Comparison of ENCODE assay signal across 20 mouse cellular contexts in the genomic region with DNA sequence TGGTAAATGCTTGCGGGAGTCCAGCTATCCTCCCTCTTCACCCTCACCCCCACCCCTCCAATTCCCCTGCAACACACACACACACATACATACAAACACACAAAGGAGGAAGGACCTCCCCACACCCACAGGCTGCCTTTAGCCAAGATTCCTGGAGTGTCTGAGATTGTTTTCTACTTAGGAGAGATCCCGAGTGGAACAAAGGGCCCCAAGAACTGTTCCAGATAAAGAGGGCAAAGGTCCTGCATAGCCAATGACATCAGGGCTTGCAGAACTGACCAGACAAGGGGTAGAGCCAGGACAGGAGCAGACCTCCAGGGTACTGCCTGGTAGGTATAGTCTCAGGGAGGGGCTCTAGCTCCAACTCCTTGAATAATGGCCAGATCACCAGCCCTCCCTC. TPM values are rescaled to one million over a fixed set of nuclear protein-coding genes. Genes with fewer than 3 reads are reported as not detected.
DNase-seq lines count a peak whose midpoint lies in the region; ATAC-seq and TF ChIP-seq lines count a peak whose summit lies in the region.
"Had no signal": no experiment of that assay in that cellular context is flagged by ENCODE, and none has a peak within 500 bp of the region (broad histone marks: within the 10 kb centered on the region; RNA-seq: fewer than 3 reads in every experiment).

No protein-coding gene starts in this region.

- WGBS in kidney, adult 2 months = 45% methylated on average over 2 of the region's 2 CpGs
- 18% methylated on average over 2 of the region's 2 CpGs for WGBS in heart, postnatal 0 days
- 41% methylated on average over 2 of the region's 2 CpGs for WGBS in embryonic facial prominence, embryonic 10.5 days

- H3K4me3 ChIP-seq in kidney, adult 2 months (ENCODE audit: insufficient read depth, low read depth, low read length) = no peak overlapping the region
- no peak overlapping the region for H3K4me3 ChIP-seq in heart, postnatal 0 days (ENCODE audit: low read depth, low read length)
- H3K4me3 ChIP-seq in embryonic facial prominence, embryonic 10.5 days = no peak overlapping the region

- H3K9me3 ChIP-seq in heart, postnatal 0 days (replicated peaks; ENCODE audit: control insufficient read depth, low read length) = no peaks in the 10 kb centered on the region
- no peaks in the 10 kb centered on the region for H3K9me3 ChIP-seq in embryonic facial prominence, embryonic 10.5 days

- no peaks in the 10 kb centered on the region for H3K27me3 ChIP-seq in kidney, adult 2 months (replicated peaks; ENCODE audit: control insufficient read depth, insufficient read depth, low read length)
- peaks cover 10% of the 10 kb centered on the region for H3K27me3 ChIP-seq in heart, postnatal 0 days (ENCODE audit: control insufficient read depth, insufficient read depth, low read length)
- peaks cover 16% of the 10 kb centered on the region for H3K27me3 ChIP-seq in embryonic facial prominence, embryonic 10.5 days (replicated peaks; ENCODE audit: low read depth, poor library complexity, severe bottlenecking)
- H3K27me3 ChIP-seq: Patski had no signal

- peak; percentile 69 for ATAC-seq in heart, postnatal 0 days (ENCODE audit: insufficient read depth, low read depth)
- ATAC-seq: hindbrain, embryonic 16.5 days; Patski had no signal

- H3K27ac ChIP-seq in kidney, adult 2 months (ENCODE audit: insufficient read depth, low read depth, low read length) = no peak overlapping the region
- peak overlapping the region; percentile 30; the same call in 1 of the 2 replicates for H3K27ac ChIP-seq in heart, postnatal 0 days (ENCODE audit: low read depth)
- no peak overlapping the region for H3K27ac ChIP-seq in embryonic facial prominence, embryonic 10.5 days (replicated peaks)

- DNase-seq in kidney, adult 2 months = peak; percentile 8
- no peak for DNase-seq in kidney, postnatal 10 days
- peak; percentile 13 for DNase-seq in urinary bladder, postnatal 25 days (ENCODE audit: low spot score)
- no peak for DNase-seq in urinary bladder, postnatal 10 days (ENCODE audit: low spot score)
- DNase-seq in heart, postnatal 0 days (ENCODE audit: low spot score) = peak; percentile 40
- DNase-seq in yolk sac, embryonic 10.5 days (ENCODE audit: low spot score) = peak; percentile 57
- DNase-seq in embryonic facial prominence, embryonic 10.5 days (ENCODE audit: low spot score) = no peak
- no peak for DNase-seq in cerebellum, postnatal 25 days
- DNase-seq: cerebellum, postnatal 14 days; gastrocnemius, postnatal 36 days; lung, embryonic 14.5 days; midbrain, embryonic 14.5 days; right cerebral cortex, postnatal 25 days; thymus, adult 2 months had no signal

- H3K4me1 ChIP-seq in kidney, adult 2 months (ENCODE audit: control insufficient read depth, insufficient read depth, low read length) = no peaks in the 10 kb centered on the region
- peaks cover 14% of the 10 kb centered on the region for H3K4me1 ChIP-seq in heart, postnatal 0 days (ENCODE audit: control insufficient read depth, insufficient read depth)
- peaks cover 5% of the 10 kb centered on the region; the same call in 1 of the 2 replicates for H3K4me1 ChIP-seq in embryonic facial prominence, embryonic 10.5 days

- TF ChIP-seq CTCF in kidney, adult 2 months (conservative IDR thresholded peaks at IDR 0.05; ENCODE audit: insufficient read depth, insufficient read length, low read depth, low read length) = no peak
- TF ChIP-seq CTCF in heart, postnatal 0 days (IDR thresholded peaks at IDR 0.05; ENCODE audit: low read depth) = no peak

- H3K36me3 ChIP-seq in kidney, adult 2 months (ENCODE audit: control insufficient read depth, insufficient read depth, low read length) = no peaks in the 10 kb centered on the region
- no peaks in the 10 kb centered on the region for H3K36me3 ChIP-seq in heart, postnatal 0 days (replicated peaks; ENCODE audit: control insufficient read depth, insufficient read depth, low read length)
- no peaks in the 10 kb centered on the region for H3K36me3 ChIP-seq in embryonic facial prominence, embryonic 10.5 days (replicated peaks)

- no peak for TF ChIP-seq POLR2A in kidney, adult 2 months (IDR thresholded peaks at IDR 0.05; ENCODE audit: low read depth, low read length)

- TF ChIP-seq EP300 in heart, postnatal 0 days (IDR thresholded peaks at IDR 0.05; ENCODE audit: low read depth) = no peak

- no peak overlapping the region for H3K9ac ChIP-seq in heart, postnatal 0 days (replicated peaks; ENCODE audit: low read depth, low read length)
- H3K9ac ChIP-seq: lung, embryonic 14.5 days had no signal

- no peak overlapping the region for H3K4me2 ChIP-seq in heart, postnatal 0 days (ENCODE audit: low read depth, low read length)
- H3K4me2 ChIP-seq: lung, embryonic 14.5 days had no signal

RNA-seq across cellular contexts. Expression of gene Cfap99, which starts 6.3 kb away (rescaled TPM):
- polyA plus RNA-seq in kidney, adult 2 months (2012; rRNA removed) = 0.05 TPM in 1 of 2 replicates, not detected in the other
- total RNA-seq in heart, postnatal 0 days (2014; rRNA removed; ENCODE audit: low replicate concordance) = not detected in 2 replicates
- not detected in 2 replicates for polyA plus RNA-seq in heart, postnatal 0 days (2015; fragmentation: Nextera tagmentation; extraction: Ambion mirVana)
- 0.06 TPM in 1 of 2 replicates, not detected in the other for polyA plus RNA-seq in embryonic facial prominence, embryonic 10.5 days (2016; fragmentation: Nextera tagmentation; extraction: Ambion mirVana)
- total RNA-seq: CH12.LX; gastrocnemius, postnatal 36 days had no signal
- polyA plus RNA-seq: embryonic facial prominence, embryonic 11.5 days; large intestine, adult 2 months; limb, embryonic 11.5 days; lung, embryonic 14.5 days; midbrain, embryonic 14.5 days; Patski; thymus, adult 2 months had no signal

RNA-seq across cellular contexts. Expression of gene Zfyve28, which starts 6.4 kb away (rescaled TPM):
- polyA plus RNA-seq in kidney, adult 2 months (2012; rRNA removed) = 0.33 and 0.36 TPM in 2 replicates
- 0.04 and 0.89 TPM in 2 replicates for total RNA-seq in heart, postnatal 0 days (2014; rRNA removed; ENCODE audit: low replicate concordance)
- polyA plus RNA-seq in heart, postnatal 0 days (2015; fragmentation: Nextera tagmentation; extraction: Ambion mirVana) = 0.16 and 0.19 TPM in 2 replicates
- 0.93 and 1.3 TPM in 2 replicates for polyA plus RNA-seq in embryonic facial prominence, embryonic 10.5 days (2016; fragmentation: Nextera tagmentation; extraction: Ambion mirVana)

RNA-seq across cellular contexts. Expression of gene Rnf4, which starts 41.4 kb away (rescaled TPM):
- 47.5 and 49.9 TPM in 2 replicates for polyA plus RNA-seq in kidney, adult 2 months (2012; rRNA removed)
- 82.5 and 85.8 TPM in 2 replicates for total RNA-seq in heart, postnatal 0 days (2014; rRNA removed; ENCODE audit: low replicate concordance)
- 55.3 and 61.1 TPM in 2 replicates for polyA plus RNA-seq in heart, postnatal 0 days (2015; fragmentation: Nextera tagmentation; extraction: Ambion mirVana)
- polyA plus RNA-seq in embryonic facial prominence, embryonic 10.5 days (2016; fragmentation: Nextera tagmentation; extraction: Ambion mirVana) = 198 and 205 TPM in 2 replicates

Comparison
In these comparisons a context has a peak if more than half of its experiments do, and no peak if none do; other contexts are left out.
1. DNase-seq: peak in kidney, adult 2 months (single experiment), urinary bladder, postnatal 25 days (single experiment), heart, postnatal 0 days (single experiment) and yolk sac, embryonic 10.5 days (single experiment); none in kidney, postnatal 10 days (single experiment), urinary bladder, postnatal 10 days (single experiment), embryonic facial prominence, embryonic 10.5 days (single experiment) and cerebellum, postnatal 25 days (0 of 2).